Mouse (Mus musculus): ENCODE measurements around the gene Sh3gl2.

GRCm38 (mm10) chr4:85208531-85208930 lies 3.6 kb downstream of the Sh3gl2 start:
- TF ChIP-seq POLR2A (IDR thresholded peaks at IDR 0.05; ENCODE audit: low read depth, low read length) (no peak), CTCF (IDR thresholded peaks at IDR 0.05; ENCODE audit: borderline replicate concordance, insufficient read depth, low read length) (no peak)
